In the genomic region with DNA sequence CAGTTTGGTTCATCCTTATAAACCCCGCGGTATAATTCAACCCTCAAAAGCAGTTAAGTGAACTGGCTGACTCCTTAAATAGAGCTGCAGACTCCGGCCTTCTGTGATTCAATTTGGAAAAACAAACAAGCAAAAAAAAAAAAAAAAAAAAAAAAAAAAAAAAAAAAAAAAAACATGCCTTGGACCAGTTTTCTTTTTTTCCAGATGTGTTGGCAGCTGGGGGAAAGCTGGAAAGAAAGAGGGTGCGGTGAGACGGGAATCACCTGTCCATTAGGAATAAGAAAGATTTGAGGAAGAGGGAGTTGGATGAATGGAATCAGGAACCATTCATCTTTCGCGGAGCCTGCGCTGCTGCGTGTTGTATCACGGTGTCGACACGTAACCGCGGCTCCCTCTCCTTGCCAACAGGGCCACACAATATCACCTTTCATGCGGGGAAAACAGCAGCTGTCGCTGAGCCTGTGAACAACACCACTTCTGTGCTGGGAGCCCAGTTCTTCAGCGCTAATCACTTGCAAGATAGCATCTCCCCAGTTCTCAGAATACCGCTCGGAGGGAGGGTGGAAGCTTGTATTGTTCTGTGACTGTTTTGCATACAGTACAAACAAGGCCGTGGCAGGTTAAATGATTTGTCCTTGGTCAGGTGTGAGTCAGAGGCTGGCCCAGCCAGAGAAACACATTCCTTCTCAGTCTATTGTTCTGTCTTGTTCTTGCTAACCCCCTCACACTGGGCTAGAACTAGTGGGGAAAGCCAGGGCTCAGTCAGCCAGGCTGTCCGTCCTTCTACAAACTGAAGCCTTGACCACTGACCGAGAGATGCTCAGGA, we compare ENCODE assay signal across 9 mouse cellular contexts.
DNase-seq lines count a peak whose midpoint lies in the region; ATAC-seq and TF ChIP-seq lines count a peak whose summit lies in the region.
"Had no signal": no experiment of that assay in that cellular context is flagged by ENCODE, and none has a peak within 500 bp of the region (broad histone marks: within the 10 kb centered on the region; RNA-seq: fewer than 3 reads in every experiment).

No protein-coding gene starts in this region.

- no peaks in the 10 kb centered on the region for H3K27me3 ChIP-seq in forebrain, embryonic 16.5 days (replicated peaks; ENCODE audit: control insufficient read depth, insufficient read depth, low read length)
- H3K27me3 ChIP-seq in myocyte (ENCODE audit: control insufficient read depth, insufficient read depth, insufficient read length): no peaks in the 10 kb centered on the region
- H3K27me3 ChIP-seq in intestine, embryonic 16.5 days (replicated peaks; ENCODE audit: control insufficient read depth, insufficient read depth, low read length): no peaks in the 10 kb centered on the region

- TF ChIP-seq CTCF in gastrocnemius, adult 2 months (IDR thresholded peaks at IDR 0.05): no peak

- TF ChIP-seq POLR2A in myocyte (IDR thresholded peaks at IDR 0.05; ENCODE audit: insufficient read length, low read depth): no peak

- H3K4me2 ChIP-seq in forebrain, embryonic 16.5 days (ENCODE audit: low read length): peak overlapping the region; percentile 37
- H3K4me2 ChIP-seq in myocyte (ENCODE audit: low read depth): no peak overlapping the region
- H3K4me2 ChIP-seq in intestine, embryonic 16.5 days (ENCODE audit: low read depth, low read length): no peak overlapping the region

- intact Hi-C loops in gastrocnemius, adult 2 months (cut with DNase I): no loop called here

- H3K36me3 ChIP-seq in forebrain, embryonic 16.5 days (ENCODE audit: control insufficient read depth, insufficient read depth): no peaks in the 10 kb centered on the region
- H3K36me3 ChIP-seq in myocyte (ENCODE audit: control insufficient read depth, insufficient read depth): no peaks in the 10 kb centered on the region
- H3K36me3 ChIP-seq in intestine, embryonic 16.5 days (ENCODE audit: control insufficient read depth, insufficient read depth, low read length): no peaks in the 10 kb centered on the region

- H3K27ac ChIP-seq in gastrocnemius, adult 2 months: no peak overlapping the region
- H3K27ac ChIP-seq in forebrain, embryonic 16.5 days (ENCODE audit: low read length): no peak overlapping the region
- no peak overlapping the region for H3K27ac ChIP-seq in intestine, embryonic 16.5 days (ENCODE audit: low read length)

- DNase-seq in gastrocnemius, adult 2 months: peak; percentile 22
- no peak for DNase-seq in gastrocnemius, postnatal 25 days
- DNase-seq in right cerebral cortex, adult 2 months (ENCODE audit: low spot score in 2 of 2): peak; percentile 12 to 15
- DNase-seq in right cerebral cortex, postnatal 25 days: no peak
- no peak for DNase-seq in cerebellum, postnatal 4 days (ENCODE audit: low spot score in 2 of 2)
- DNase-seq: cerebellum, adult 8-10 months had no signal

- peak; percentile 57; the same call in 1 of the 2 replicates for ATAC-seq in forebrain, embryonic 16.5 days
- no peak for ATAC-seq in intestine, embryonic 16.5 days

- 22% methylated on average over 22 of the region's 22 CpGs for WGBS in forebrain, embryonic 16.5 days
- 34% methylated on average over 22 of the region's 22 CpGs for WGBS in intestine, embryonic 16.5 days

- no peak overlapping the region for H3ac ChIP-seq in myocyte (ENCODE audit: control insufficient read depth, insufficient read length)

- no peaks in the 10 kb centered on the region for H3K79me2 ChIP-seq in myocyte (ENCODE audit: control insufficient read depth, insufficient read depth)

- peaks cover 3% of the 10 kb centered on the region; the same call in 1 of the 2 replicates for H3K9me3 ChIP-seq in forebrain, embryonic 16.5 days (ENCODE audit: control insufficient read depth, low read length)
- no peaks in the 10 kb centered on the region for H3K9me3 ChIP-seq in intestine, embryonic 16.5 days (ENCODE audit: control insufficient read depth, low read length)

- H3K4me3 ChIP-seq in gastrocnemius, adult 2 months: no peak overlapping the region
- H3K4me3 ChIP-seq in forebrain, embryonic 16.5 days (replicated peaks; ENCODE audit: low read length): no peak overlapping the region
- no peak overlapping the region for H3K4me3 ChIP-seq in myocyte
- no peak overlapping the region for H3K4me3 ChIP-seq in intestine, embryonic 16.5 days (ENCODE audit: low read length)

- H3K9ac ChIP-seq in forebrain, embryonic 16.5 days (replicated peaks; ENCODE audit: low read depth, low read length): no peak overlapping the region
- H3K9ac ChIP-seq in intestine, embryonic 16.5 days (ENCODE audit: low read depth, low read length): no peak overlapping the region

- H3K4me1 ChIP-seq in forebrain, embryonic 16.5 days (replicated peaks; ENCODE audit: control insufficient read depth, insufficient read depth, low read length): peaks cover 3% of the 10 kb centered on the region; the same call in 1 of the 2 replicates
- H3K4me1 ChIP-seq in intestine, embryonic 16.5 days (ENCODE audit: control insufficient read depth, insufficient read depth, low read length): no peaks in the 10 kb centered on the region

TF ChIP-seq in myocyte, 11 proteins besides CTCF, POLR2A, EP300 and RAD21:
- TF ChIP-seq POLR2AphosphoS2 (IDR thresholded peaks at IDR 0.05; ENCODE audit: insufficient read length, low read depth) (no peak), MAX (IDR thresholded peaks at IDR 0.05; ENCODE audit: low read depth) (no peak), MYOD1 (IDR thresholded peaks at IDR 0.05; ENCODE audit: control insufficient read depth in 1 of 3, insufficient read length in 2 of 3, low read depth in 2 of 3) (peak in 2 of 3 experiments; percentile 46 to 47), SRF (IDR thresholded peaks at IDR 0.05; ENCODE audit: control insufficient read depth, insufficient read length, low read depth) (no peak), MYOG (IDR thresholded peaks at IDR 0.05; ENCODE audit: control insufficient read depth in 1 of 3, insufficient read depth in 1 of 3, insufficient read length in 2 of 3, low read depth in 2 of 3) (peak in 2 of 3 experiments; percentile 37 to 67), TCF3 (IDR thresholded peaks at IDR 0.05; ENCODE audit: insufficient read length, low read depth) (no peak), CEBPB (IDR thresholded peaks at IDR 0.05; ENCODE audit: insufficient read depth, poor library complexity, severe bottlenecking) (no peak), REST (IDR thresholded peaks at IDR 0.05; ENCODE audit: insufficient read depth, insufficient read length) (no peak), E2F4 (IDR thresholded peaks at IDR 0.05; ENCODE audit: insufficient read depth) (no peak), USF1 (IDR thresholded peaks at IDR 0.05; ENCODE audit: low read depth) (no peak), TCF12 (IDR thresholded peaks at IDR 0.05; ENCODE audit: insufficient read depth, poor library complexity, severe bottlenecking) (no peak)
TF ChIP-seq in myocyte: peak in this region for 2.

Comparison
In these comparisons a context has a peak if more than half of its experiments do, and no peak if none do; other contexts are left out.
1. DNase-seq: peak in gastrocnemius, adult 2 months (single experiment) and right cerebral cortex, adult 2 months (2 of 2); none in gastrocnemius, postnatal 25 days (single experiment), right cerebral cortex, postnatal 25 days (single experiment) and cerebellum, postnatal 4 days (0 of 2).